Mouse (Mus musculus) neural tube, embryonic 10.5 days (tissue): ENCODE results near the gene Nudt3.

Experiments
- DNase-seq: peaks from one replicate; pipeline ENCODE4 v3.0.0-alpha.2; 2017; ENCODE audit warnings: low spot score; ENCODE audit errors: extremely low spot score

The Nudt3 gene

DNA sequence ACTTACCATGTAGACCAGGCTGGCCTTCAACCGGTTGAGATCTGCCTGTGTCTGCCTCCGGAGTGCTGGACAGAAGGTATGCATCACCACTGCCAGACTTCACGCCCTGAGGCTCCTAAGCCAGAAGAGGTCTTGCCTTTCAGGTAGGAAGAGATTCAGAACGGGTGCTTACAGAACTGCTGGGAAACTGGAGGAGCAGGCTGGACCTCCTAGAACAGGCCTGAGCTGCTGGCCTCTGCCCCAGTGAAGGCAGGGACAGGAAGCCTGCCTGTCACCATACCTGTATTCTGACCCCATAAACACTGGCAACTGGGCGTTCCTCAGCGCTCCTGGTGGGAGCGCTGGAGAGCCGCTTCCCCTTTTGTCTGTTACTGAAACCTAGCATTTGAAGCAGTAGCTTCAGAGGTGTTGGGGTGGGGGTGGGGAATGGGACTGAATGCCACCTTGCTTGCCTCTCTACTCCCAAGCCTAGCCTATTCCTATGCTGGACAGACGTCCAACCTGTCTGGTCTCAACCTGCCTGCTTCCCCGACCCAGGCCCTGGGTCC is 71.8 kb downstream of the Nudt3 start:
- no peak for DNase-seq

DNA sequence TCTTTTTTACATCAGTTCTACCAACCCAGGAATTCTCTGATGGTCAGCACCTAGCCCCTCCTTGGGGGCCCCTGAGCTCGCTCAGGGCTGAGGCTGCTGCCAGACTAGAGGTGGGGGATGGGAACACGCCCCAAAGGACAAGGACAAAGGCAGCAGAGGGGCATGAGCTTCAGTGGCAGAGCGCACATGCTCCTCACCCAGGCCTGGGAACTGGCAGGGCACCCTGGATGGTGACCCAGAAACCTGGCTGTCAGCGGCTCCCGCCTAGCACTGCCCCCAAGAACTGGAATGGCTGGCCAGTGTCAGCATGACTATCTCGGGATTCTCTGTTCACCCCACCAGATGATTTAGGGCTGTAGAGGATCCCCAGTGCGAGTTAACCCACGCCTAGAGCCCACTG is 74.1 kb downstream of the Nudt3 start:
- peak; percentile 26 for DNase-seq

DNA sequence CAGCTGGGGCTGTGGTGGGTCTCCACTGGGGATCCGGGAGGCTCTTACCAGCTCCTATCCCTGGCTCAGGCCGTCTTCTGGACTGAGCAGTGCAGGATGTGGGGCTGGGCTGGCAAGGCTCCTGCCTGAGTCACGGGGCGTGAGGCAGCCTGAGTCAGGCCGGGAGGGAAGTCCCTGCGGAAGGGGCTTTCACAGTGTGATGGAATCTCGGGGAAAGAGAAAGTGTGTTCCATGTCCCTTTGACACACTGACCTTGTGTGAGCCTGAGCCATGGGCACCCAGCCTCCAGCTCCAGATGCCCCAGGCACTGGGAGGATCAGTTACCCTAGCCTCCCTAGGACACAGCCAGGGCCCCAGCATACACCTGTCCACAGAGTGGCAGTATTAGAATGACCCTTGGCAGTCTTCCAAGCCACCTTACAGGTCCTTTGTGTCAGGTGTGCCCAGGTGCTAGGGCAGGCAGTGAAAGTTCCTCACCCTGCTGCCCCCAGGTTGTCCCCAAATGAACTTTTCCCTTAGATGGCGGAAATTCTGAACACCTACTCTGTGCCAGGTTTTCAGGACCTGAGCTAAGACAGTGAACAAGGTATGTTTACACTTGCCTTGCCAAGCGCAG is 75.9 kb downstream of the Nudt3 start:
- DNase-seq: no peak

DNA sequence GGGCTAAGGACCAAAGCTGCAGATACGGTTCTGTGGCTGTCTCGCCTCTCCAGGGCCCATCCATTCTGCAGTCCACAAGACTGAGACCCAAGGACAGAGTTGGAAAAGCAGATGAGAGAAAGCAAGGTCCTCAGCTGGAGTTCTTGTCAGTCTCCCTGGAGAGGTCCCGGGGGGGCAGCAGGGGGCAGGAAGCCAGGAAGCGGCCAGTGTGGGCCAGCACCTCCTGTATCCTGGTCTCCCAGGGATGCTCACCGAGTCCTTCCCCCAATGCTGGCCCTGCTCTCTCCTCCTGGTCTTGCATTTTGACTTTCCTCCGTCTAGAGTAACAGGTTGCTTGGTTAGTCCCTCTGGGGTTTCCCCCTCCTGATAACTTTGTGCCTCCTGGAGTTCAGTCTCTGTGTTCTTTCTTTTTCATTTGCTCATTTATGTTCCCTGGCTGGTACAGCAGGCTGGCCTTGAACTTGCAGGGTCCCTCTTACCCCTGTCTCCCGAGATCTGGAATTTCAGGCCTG is 76.7 kb downstream of the Nudt3 start:
- no peak for DNase-seq

- DNase-seq: peak; percentile 22
These were observed 77.3 kb downstream of the Nudt3 start for GRCm38 (mm10) chr17:27545991-27546390.

GRCm38 (mm10) chr17:27544551-27544950 is 78.7 kb downstream of the Nudt3 start:
- DNase-seq: no peak

- no peak for DNase-seq
These were observed 81.3 kb downstream of the Nudt3 start for GRCm38 (mm10) chr17:27541984-27542383.

- DNase-seq: no peak
These were observed 82.0 kb downstream of the Nudt3 start for GRCm38 (mm10) chr17:27541261-27541660.

GRCm38 (mm10) chr17:27534718-27535117 is 88.6 kb downstream of the Nudt3 start:
- DNase-seq: peak; percentile 97

GRCm38 (mm10) chr17:27533354-27533753 is 89.9 kb downstream of the Nudt3 start:
- no peak for DNase-seq

DNA sequence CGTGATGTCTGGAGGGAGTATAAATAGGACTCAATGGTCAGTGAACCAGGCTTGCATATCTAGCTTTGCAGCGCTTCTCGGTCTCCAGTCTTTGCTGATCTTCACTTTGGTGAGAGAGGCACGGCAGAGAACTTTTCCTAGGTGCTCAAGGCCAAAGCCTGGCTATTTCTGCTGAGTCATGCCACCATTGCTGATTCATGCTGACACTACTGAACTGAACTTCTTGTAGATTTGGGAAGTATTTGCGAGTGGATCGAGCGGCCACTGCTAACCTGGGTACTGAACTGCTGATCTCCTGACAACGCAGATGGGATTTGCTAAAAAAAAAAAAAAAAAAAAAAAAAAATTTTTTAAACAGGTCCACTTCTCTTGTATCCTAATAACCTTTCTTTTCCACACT is 91.2 kb downstream of the Nudt3 start:
- DNase-seq: no peak
